Mouse (Mus musculus) R1 (cell line): Measurements from ENCODE around the gene Kifap3.

ENCODE experiments used
- DNase-seq: peaks from one replicate; pipeline ENCODE4 v3.0.0-alpha.2; 2018; ENCODE audit warnings: low read depth, low spot score

Gene Kifap3

DNA sequence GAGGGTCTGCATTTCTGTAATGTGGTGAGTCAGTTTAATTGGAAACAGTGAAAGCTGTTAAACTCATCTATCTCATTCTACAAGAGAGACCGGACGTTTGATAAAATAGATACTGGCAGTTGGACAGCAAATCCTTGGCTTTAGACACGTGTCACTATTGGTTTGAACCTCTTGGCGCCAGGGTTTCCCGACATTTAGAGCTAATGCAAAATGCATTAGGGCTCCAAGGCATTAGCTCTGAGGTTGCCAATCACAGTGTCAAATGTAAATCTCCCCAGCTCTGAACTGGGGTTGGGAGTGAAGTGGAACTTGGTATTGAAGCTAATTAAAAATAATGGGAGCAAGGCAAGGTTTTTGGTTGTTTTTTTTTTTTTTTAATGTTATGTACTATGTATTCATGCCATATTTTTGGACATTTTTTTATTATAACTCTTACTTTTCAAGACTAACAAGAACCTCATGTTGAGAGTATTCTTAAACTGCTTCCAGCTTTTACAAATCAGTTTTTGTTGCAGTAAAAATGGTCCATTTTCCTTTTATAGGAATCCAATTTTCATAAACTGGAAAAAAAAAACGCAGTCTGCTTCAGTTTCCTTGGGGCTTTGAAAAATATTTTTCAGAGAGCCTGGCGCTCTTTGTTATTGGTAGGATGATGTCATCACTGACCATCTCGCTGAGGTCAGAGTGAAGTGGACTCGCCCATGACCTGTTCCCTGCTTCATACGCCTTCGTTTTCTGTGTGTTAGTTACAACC lies 114.6 kb downstream of the Kifap3 start:
- no peak for DNase-seq

DNA sequence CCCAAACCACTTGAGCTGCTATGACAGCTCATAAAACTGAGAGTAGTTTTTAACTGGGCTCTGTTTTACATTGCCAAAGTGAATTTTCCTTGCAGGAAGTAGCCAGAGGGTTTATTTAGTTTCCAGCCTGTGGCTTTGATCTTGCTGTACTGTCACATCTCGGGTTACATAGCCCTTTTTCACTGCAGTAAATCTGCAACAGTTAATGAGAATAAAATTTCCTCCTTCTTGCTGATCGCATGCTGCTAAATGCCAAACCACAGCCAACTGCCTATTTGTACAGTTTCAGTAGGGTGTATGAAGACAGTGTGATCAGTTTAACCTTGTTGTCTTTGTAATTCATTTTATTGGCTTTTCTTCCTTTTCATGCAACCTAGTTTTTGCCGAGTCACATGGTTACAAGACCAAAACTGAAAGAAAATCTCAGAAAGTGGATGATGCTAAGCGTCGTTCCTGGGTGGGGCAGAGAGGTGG lies 118.9 kb downstream of the Kifap3 start:
- DNase-seq: no peak

DNA sequence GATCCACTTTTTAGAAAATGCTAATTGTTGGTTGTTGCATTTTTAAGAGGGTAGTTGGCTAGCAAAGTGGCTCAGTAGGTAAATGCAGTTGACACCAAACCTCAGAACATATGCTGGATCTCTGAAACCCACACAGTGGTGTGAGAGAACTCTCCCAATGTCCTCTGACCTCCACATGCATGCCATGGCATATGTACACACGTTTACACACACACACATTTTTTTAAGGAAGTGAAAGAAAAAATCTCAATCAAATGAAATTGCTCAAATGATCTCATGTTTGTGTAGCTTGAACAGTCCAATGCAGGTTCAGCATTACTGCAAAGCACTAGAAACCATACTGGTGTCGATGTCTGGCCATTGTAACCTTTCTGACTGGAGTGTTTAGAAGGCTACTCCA lies 120.2 kb downstream of the Kifap3 start:
- DNase-seq: no peak

DNA sequence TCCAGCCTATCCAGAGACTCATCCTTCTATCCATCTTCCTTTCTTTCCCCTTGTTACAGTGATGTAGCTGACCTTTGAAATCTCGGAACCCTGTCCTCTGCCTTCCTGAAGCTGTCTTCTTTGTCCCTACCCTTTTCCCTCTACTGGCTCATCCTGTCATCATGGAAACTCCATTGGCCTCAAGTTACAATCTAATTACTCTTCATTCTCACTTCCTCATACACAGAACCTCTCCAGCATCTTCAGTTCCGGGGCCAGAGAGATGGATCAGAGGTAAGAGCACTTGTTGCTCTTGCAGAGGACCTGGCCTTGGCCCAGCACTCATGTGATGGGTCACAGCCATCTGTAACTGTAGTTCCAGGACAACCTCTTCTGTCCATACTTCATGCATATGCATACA lies 120.8 kb downstream of the Kifap3 start:
- DNase-seq: no peak

DNA sequence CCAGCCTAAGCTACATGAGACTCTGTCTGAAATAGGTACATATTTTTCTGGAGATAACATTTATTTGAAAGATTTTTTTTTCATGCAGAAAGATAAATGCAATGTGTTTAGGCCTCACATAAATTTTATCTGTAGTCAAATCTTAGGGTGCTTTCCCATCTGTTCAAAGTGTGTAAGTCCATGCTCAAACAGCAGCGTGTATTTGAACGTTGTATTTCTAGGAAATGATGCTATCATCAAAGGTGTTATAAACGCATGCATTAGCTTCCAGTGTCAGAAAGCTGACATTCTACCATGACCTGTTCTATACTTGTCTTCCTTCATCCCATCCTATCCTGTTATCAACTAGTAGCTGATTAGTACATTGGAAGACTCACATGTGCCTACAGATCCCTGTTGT lies 124.0 kb downstream of the Kifap3 start:
- no peak for DNase-seq

DNA sequence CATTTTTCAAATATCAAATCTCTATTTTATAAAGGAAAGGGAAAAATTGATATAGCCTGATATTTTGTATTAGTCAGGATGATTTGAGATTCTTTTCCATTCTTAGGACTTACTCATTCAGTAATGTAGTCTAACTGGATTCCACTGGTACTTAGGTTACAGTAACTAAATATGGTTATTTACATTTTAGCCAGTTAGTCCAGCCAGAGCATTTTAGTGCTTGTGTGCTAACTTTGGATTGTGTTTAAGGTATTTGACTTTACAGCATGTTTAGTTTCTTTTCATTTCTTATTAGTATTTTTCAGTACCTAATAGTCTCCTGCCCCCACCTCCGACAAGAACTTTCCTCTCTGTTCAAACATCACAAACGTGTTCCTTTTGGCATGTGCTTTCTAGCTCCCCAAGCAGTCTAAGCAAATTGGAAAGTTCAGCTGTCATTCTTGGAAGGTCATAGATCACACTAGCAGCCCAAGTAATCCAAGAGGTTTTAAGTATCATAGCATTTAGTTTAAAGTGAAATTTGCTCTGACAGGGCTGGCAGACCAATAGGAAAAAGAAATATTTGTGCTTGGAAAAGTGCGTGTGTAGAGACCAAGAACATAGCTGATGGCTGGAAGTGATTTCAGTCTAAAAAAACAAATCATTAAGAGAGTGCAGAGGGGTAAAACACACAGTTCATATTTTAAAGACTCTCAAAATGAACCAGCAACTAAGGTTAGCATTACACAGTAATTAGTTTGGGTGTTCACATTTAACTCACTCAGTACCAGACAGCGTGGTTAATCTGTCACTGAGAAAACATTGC lies 127.8 kb downstream of the Kifap3 start:
- no peak for DNase-seq

DNA sequence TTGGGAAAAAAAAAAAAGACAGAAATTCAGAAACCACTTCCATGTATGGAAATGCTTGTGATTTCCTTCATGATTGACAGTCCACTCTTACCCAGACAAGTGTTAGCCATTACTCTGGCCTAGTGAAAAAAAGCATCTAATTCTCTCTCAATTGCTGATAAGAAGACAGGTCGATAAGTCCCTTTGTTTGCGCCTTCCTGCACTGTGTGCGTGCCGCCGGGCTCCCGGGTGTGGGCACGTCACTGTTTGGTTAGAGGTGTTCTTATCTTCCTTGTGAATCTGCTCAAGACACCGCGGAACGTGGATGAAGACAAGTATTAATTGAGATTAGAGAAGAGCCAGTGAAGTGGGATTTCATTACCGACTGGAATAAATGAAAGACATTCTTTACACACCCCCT lies 129.0 kb downstream of the Kifap3 start:
- DNase-seq: no peak

DNA sequence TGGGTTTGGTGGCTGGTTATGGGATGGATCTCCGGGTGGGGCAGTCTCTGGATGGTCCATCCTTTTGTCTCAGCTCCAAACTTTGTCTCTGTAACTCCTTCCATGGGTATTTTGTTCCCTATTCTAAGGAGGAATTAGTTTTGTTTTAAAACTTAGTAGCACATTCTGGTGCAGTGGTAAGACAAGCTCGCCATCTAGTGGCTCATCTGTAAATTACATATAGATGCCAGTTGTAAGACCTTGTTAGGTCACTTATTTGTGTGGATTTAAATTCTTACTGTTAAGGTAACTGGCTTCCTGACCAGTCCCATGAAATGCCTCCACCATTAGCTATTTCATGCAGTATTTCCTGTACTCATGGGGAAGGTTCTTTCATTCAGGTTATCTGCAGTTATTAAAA lies 131.0 kb downstream of the Kifap3 start:
- DNase-seq: peak; percentile 63

DNA sequence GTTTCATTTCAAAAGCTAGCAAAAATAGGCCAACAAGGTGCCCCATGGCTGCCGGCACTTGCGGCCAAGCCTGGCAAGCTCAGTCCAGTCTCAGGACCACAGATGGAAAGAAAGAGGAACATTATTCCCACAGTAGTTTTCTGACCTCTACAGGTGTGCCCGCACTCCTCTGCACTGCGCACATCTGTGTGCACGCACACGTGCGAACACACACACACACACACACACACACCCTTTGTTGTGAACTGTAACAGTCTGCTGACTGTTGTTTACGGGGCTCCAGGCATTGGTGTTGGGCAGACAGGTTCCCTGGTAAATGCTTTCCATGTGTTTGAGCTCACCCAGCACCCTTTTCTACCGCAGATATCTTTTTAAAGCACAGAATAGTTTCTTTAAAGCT lies 131.4 kb downstream of the Kifap3 start:
- no peak for DNase-seq

DNA sequence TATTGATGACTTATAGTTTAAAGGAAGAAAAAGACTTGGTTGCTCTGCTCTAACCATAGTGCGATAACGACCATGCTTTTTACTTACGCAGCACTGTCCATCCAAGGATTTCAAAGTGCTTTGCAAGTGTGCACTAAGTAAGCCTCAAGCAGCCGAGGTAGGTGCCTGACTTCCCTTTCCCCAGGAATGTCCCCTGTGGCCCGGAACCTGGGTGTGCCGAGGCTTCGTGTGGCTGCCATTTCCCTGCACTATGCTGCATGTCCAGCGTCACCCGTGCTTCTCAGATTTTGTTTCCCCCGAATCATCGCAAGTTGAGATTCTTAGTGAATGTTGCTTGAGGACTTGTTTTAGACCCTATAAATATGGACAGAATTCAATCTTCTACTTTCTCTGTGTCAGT lies 132.6 kb downstream of the Kifap3 start:
- DNase-seq: no peak

DNA sequence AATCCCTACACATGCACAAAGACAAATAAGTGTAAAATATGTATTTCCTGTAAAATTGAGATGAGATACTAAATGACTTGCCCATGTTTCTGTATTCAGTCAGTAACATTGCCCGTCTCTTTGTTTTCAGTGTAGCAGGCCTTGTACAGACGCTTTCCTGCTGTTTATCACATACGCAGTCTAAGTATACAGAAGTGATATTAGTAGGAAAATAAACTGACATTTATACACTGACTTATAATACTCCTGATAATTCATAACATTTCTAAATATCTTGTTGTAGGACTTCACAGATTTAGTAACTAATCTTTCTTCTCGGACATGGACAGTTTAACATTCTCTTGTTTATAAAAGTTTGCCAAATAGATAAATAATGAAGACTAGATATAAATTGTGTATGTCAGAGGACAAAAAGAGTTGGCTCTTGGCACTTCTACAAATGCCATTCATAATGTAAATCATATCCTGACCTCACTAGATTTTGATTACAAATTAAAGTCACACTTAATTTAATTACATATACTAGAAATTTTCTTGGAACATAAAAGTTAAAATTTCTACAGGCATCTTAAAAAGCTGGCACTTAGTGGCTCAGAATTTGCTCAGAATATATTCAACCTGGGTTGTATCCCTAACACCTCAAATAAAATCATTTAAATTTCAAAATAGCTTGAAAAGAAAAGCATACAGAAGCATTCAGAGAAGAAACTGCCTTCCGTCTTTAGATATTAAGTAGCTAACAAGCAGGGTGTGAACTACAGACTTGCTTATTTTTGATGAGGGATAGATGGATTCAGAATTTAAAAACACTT lies 138.2 kb downstream of the Kifap3 start:
- DNase-seq: no peak

DNA sequence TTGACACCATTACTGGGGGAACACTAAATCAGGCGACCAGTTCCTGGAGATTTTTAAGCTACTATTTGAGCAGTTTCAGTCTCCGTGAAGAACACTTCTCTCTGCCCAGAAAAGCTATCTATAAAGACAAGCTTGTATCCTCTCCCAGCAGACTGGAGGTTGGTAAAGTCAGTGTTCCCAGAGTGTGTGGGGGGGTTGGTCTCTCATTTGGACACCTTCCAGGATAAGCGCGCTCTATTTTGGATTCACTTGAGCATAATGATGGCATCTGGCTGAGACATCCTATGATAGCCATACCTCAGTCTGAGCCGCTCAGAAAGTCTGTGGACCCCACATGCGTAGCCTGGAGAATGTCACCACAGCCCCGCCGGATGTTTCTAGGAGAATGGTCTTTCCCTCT lies 144.7 kb downstream of the Kifap3 start:
- no peak for DNase-seq

DNA sequence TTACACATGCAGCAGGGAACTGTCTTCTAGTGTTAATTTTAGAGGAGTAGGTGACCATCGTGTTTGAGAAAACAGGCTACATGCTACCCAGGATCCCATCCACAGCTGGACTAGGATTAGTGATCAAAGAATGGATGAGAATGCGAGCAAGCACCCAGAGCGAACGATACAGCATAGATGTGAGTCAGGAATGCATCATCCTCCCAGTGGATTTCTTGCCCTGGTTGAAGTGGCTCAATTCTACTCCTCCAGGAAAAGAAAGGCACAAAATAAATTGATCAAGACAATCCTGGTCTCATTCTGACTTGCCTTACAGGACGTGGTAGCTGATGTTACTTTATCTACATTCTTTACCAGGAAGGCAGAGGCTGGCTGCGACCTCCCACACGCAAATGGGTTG lies 149.5 kb downstream of the Kifap3 start, which contains the start of gene Scyl3:
Gene Scyl3, plus strand, starts transcription at position 255 of the 400 bp plus-strand sequence.
- DNase-seq: no peak

DNA sequence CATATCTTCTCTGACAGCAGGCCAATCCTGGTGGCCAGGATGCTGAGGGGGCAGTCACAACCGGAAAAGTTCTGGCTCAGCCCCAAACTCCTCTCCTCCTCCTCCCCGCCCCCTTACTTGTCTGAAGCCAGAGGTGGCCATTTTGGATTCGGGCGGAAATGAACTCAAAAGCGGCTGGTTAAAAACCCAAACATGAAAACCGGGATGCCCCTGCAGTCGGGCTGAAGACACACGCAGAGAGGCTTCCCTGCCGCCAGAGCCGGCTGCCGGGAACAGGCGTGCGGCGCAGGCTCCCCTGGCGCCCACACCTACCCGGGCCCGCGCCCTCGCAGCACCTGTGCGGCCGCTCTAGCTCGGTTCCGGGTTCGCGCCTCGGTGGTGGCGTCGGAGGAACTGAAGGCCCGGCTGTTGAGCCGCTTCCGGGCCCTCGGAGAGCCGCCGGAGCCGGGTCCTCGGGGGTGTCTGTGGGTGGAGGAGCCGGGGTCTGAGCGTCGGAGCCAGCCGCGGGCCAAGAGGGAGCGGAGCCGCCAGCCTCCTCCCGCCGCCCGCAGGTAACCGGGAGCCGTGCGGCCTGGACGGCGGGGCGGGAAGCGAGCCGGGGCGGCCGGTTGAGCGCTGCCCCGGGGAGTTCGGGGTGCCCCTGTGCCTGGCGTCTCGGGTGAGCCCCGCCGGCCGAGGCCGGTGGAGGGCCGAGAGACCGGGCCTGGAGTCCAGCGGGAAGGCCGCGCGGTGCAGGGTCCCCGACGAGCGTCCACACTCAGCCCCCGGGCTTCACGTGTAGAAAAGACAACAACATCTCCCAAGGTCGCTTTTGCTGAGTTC lies 150.5 kb downstream of the Kifap3 start:
- peak; percentile 96 for DNase-seq

DNA sequence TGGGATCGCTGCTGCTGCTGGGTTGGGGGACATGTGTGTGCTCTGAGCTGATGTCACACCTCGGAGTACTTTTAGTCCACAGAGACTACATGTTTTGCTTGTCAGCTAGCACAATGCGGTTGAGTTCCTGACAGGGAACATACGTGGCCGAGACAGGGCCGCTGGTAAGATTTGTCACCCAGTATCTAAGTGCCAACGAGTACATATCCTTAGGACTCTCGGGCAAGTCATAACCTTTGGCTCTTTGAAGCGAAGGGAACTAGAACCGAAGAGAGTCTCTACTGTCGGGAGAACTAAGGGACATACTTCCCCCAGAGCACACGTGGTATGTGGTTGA lies 151.0 kb downstream of the Kifap3 start:
- peak; percentile 52 for DNase-seq

DNA sequence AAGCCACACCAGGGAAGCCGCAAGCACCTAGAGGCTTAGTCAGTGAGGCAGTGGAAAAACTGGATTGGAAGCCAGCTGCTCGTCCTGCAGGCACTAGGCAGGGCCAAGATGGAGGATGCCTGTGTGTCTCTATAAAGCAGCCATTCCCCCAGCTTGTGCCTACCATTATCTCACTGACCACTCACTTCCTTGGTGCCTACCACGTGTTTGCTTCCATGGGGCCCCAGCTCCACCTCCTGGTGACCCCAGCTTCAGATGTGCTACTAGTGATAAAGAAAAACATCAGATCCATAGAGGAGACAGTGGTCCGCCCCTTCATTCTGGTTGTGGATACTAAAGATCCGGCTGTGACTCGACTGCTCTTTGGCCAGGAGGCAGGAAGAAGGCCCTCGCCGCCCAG lies 152.4 kb downstream of the Kifap3 start:
- DNase-seq: no peak

DNA sequence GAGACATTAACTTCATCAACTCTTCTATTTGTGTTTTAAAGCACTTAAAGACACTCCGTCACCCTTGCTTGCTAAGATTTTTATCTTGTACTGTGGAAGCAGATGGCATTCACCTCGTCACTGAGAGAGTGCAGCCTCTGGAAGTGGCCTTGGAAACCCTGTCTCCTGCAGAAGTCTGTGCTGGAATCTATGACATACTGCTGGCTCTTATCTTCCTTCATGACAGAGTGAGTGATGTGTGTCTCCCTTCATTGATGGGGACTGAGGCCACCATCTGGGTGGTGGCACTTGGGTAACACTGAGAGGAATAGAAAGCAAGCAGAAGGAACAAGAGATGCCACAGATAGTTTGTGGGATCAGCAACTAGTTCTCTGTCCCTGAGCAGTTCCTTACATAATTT lies 155.2 kb downstream of the Kifap3 start:
- no peak for DNase-seq

DNA sequence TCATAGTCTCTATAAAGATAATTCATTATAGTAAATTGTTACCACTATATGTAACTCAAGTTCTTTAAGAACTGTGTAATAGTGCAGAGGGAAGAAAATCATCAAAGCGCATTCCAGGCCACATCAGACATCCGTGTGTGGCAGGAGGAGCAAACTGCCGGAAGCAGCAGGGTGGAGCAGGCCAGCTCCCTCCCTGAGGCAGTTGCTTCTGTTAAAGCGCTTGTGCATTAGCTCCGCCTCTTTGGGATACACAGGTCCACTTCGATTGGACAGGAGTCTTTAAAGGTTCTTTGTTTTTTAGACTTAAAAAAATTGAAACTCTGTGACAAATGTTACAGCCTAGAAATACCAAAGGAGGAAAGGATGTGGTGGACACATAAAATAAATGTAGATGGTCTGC lies 162.7 kb downstream of the Kifap3 start:
- DNase-seq: peak; percentile 70

DNA sequence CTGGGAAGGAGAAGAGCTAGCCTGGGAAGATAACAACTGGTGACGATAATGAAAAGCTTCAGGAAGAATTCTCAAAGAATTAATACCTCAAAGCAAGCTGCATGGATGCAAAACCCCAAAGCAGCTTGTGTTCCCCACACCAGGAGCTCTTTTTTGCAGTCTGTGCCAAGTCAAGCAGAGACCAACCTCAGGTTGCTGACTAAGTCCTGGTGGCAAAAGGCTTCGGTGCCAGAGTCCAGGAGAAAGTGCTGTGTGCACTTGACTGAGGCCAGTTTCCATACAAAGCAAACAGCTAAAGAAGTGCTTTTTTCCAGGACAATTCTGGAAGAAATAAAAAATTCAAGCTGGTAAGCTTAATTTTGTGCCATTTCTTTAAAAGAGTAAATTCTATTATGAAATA lies 174.0 kb downstream of the Kifap3 start:
- DNase-seq: no peak

DNA sequence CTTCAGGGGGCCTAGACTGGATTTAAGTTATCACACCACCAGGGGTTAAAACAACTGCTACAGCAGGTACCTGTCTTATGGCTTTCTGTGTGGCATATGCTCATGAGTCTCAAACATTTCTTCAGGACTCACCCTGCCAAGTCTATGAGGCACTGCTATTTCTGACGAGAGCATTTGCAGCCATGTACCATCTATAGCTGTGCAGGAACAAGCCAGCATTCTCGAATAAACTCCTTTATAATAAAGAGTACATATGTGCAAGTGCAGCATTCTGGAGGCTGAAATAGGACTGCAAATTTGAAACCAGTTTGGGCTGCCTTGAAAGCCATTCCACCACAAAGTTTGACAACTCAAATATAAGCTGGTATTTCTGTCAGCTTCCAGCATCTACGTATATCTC lies 178.7 kb downstream of the Kifap3 start:
- no peak for DNase-seq

DNA sequence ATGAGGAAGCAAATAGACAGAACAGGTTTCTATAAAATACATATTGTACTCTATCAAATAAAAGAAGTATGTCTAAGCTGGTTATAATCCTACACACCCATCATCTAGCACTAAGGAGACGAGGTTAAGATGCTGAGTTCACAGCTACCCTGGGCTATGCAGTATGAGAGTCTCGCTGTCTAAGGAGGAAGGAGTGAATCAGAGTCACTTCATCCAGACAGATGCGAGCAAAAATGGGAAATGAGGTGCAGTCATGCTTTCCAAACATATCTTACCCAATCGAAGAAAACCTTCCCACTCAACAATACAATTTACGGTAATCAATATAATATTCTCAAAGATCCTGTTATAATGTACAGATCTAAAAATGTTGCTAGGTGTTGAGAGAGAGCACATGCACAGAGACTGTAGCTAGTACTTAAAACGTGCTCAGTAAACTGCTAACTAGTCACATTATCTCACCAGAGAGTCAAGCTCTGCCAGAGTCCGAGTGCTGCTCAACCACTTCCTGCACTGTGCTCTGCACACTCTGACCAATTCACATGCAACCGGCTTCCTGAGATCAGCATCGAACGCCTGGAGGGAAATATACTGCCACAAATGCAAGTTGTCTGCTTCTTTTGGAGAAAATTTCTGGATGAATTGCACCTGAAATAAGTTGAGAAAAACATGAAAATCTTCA lies 184.8 kb downstream of the Kifap3 start:
- DNase-seq: no peak
